Mouse (Mus musculus): ENCODE measurements at regions not wholly inside any gene's neighbourhood (a gene's known extent, or its start where the extent isn't known, plus 50 kb on each side); places are given as distances from the start of the nearest gene placed in this dataset.

- peak; percentile 56 to 63 for DNase-seq
- intact Hi-C loops (cut with DNase I), result loop anchor here (1.0 kb wide), 1 partner anchor 52 kb away; no protein-coding TSS in a partner anchor
These were observed 51.3 kb upstream of the S1pr1 start for GRCm38 (mm10) chr3:115766153-115766552.

DNA sequence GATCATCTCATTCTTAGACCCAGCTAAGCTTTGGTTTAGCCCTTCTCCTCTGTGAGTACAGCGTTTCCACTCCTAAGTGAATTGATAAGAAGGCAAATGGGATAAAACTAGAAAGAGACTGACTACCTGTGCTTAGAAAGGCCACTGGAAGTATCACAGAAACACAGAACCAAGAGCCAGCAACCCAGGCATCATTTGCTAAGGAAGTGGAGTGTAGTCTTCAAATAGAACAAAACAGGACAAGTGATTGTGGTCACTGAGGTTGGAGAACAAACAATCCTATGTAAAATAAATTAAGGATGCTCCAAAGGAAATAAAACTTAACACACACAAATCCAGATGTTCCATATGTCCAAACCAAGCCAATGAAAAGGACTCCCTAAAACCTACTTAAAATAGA, 53.4 kb upstream of the S1pr1 start:
- intact Hi-C loops (cut with DNase I), result no loop called here
- DNase-seq, result no peak

- intact Hi-C loops (cut with DNase I), result no loop called here
- peak; percentile 63 for DNase-seq
These were observed 54.1 kb upstream of the S1pr1 start for GRCm38 (mm10) chr3:115768761-115769530.

- intact Hi-C loops (cut with DNase I), result no loop called here
- no peak for DNase-seq
These were observed 57.8 kb upstream of the S1pr1 start for GRCm38 (mm10) chr3:115772676-115773075.

- no peak for DNase-seq
- intact Hi-C loops (cut with DNase I), result no loop called here
These were observed 59.4 kb upstream of the S1pr1 start for GRCm38 (mm10) chr3:115774321-115774720.

DNA sequence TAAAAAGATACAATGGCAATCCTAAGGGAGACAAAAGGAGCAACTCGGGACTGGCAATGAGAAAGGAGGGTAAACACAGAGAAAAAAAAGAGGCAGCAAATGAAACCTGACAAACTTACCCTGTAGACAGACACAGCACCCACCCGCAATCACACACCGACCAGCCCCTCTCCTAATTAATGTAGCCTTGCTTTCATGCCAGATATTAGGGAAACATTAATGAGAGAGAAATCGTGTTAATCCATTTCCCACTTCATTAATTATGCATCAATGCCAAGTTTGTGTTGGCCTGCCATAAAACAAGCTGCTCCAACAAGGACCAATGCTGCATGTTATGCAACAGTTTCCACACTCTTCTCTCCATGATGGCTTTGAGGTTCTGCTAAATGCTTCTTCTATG, 59.9 kb upstream of the S1pr1 start:
- intact Hi-C loops (cut with DNase I), result no loop called here

DNA sequence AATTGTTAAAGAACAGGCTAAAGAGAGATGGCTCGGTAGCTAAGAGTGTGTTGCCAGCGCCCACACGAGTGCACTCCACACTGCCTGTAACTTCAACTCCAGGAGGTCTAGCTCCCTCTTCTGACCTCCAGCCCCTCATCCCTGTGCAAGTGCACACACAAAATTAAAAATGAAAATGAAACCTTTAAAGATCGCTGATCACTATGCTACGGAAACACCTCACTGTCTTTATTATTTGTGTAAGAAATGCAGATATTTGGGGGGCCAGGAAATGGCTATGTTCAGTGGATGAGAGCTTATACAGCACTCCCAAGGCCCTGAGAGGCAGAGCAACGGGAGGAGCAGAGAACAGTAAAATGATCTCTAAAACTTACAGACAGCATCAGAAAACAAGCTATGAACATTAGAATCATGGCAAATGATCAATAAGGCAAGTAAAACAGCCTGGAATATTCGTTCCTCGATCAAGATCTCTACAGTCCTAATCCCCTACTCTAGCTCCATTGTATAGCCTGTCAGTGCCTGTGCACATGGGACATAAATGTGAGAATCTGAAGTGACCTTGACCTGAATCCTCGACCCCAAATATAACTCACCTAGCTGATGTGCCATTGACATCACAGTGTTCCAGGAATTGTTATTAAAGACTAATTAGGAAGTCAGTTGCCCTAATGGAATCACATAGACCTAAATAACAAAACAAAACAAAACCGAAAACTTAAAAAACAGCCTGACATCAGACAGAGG, 64.4 kb upstream of the S1pr1 start:
- intact Hi-C loops (cut with DNase I), result no loop called here

More for the DNA sequence above, 59.9 kb upstream of the S1pr1 start:
- no peak for DNase-seq

DNA sequence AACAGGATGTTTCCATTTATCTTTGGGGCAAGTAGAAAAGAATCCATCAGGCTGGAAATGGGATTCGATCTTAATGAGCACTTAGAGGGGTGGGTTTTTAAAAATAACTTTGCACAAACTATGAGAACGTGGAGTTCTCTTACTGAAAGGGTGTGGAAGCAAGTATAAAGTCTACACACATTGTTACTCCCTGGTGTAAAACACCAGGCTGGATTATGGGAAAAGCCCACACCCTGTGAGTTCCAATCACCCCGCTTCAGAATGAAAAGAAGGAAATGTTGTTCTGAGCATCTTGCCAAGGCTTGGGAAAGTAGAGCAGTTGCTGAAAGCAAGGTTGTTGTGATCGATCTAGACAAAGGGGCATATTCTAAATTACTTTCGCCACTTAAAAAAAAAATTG, 65.0 kb upstream of the S1pr1 start:
- DNase-seq, result no peak
- intact Hi-C loops (cut with DNase I), result no loop called here

More for the DNA sequence above, 64.4 kb upstream of the S1pr1 start:
- no peak for DNase-seq

GRCm38 (mm10) chr3:115782726-115783125, 67.9 kb upstream of the S1pr1 start:
- no peak for DNase-seq
- intact Hi-C loops (cut with DNase I), result no loop called here

DNA sequence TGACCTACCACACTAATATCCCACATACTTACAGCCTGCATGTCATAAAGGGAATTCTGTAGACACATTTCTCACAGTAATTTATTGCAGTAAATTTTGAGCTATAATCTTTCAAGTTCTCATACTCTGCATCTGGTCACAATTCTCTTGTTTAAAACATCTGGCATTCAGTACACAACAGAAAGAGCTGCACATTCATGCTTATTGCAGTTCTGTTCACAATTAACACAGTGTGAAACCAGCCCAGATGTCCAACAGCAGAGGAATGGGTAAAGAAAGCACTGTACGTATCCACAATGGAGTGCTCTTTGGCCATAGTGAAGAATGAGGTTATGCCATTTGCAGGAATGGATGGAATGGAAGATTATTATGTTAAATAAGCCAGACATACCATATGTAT, 72.5 kb upstream of the S1pr1 start:
- no peak for DNase-seq
- intact Hi-C loops (cut with DNase I), result no loop called here

- DNase-seq, result no peak
- intact Hi-C loops (cut with DNase I), result no loop called here
These were observed 73.7 kb upstream of the S1pr1 start for GRCm38 (mm10) chr3:115788525-115788924.

DNA sequence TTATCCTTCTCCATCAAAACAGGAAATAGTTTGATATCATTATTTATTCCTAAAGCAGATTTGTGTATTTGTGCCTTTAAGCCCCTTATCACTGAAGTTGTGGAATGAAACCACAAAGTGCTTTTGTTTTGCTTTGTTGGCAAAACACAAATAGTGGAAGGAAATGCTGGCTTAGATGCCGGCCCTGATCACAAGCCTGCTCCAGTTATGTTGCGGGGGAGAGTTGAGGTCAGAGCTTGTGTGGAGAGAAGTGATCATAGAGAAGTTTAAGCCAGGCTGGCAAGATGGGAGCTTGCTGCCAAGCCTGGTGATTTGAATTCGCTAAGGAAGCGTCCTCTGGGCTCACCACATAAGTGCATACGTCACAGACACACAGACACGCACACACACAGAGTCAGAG, 74.2 kb upstream of the S1pr1 start:
- DNase-seq, result peak in 1 of 2 experiments; percentile 41
- intact Hi-C loops (cut with DNase I), result no loop called here

DNA sequence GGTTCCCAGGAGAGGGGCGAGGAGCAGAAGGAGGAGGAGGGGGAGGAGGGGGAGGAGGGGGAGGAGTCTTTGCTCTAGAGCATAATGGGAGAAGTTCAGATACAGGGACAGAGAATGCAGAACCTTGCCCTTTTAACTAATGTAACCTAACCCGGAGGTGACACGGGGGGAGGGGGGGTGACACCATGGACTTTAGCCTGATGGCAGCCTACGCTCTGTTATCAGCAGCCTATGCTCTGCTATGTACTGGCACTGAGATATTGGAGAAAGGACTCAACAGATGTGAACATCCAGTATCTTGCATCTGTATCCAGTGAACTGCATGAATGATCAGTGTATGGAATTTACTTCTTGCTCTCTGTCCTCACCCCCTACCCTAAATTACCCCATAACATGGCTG, 77.7 kb upstream of the S1pr1 start:
- no peak for DNase-seq
- intact Hi-C loops (cut with DNase I), result loop anchor here (1.0 kb wide), 2 partner anchors 80 to 131 kb away; no protein-coding TSS in a partner anchor

DNA sequence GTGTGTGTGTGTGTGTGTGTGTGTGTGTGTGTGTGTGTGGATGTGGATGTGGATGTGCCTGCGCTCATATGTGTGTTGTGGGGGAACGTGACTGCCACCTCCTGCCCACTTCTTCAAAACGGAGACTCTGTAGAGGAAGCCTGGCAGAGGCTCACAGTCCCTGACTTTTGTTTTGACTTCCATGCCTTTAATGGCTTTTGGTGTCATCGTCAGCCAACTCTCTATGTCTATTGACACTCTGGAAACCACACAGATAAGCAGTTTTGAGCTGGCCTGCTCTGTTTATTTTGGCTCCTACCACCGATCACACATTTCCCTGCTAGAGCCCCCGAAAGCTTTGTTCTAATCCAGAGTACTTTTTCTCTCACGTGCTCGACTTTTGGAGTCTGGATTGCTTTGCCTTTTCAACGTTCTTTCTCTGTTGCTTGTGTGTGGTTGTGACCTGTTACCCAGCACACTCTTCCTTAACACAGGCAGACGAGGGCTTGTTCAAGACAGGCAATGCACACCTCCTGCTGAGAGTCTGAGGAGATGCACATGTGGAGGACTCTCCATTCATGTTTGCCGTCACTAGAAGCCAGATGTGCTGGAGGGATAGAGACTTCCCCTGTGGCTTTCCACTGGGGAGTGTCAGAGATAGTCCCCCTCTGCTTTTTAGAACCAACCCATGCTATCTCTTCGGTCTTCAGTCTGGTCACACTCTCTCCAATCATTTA, 78.6 kb upstream of the S1pr1 start:
- intact Hi-C loops (cut with DNase I), result loop anchor here (1.0 kb wide), 2 partner anchors 81 to 132 kb away; no protein-coding TSS in a partner anchor
- peak; percentile 68 to 70 for DNase-seq

DNA sequence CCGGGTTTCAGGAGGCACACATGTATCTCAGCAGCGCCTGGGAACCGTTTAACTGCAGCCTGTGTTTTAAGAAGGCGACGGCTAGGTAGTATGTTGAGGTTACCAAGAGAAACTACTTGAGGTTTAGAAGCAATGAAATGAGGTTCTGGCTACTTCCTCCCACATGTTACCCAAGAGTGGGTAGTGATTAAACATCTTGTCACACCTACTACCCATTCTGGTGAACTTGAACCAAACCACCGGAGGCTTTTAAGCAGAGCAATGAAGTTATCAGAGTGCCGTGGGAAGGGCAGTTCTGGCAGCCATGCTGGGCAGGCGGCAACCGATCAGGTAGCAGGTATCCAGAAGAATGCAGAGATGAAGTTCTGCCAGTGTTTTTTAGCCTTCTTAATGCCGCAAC, 84.5 kb upstream of the S1pr1 start:
- no peak for DNase-seq
- intact Hi-C loops (cut with DNase I), result no loop called here

DNA sequence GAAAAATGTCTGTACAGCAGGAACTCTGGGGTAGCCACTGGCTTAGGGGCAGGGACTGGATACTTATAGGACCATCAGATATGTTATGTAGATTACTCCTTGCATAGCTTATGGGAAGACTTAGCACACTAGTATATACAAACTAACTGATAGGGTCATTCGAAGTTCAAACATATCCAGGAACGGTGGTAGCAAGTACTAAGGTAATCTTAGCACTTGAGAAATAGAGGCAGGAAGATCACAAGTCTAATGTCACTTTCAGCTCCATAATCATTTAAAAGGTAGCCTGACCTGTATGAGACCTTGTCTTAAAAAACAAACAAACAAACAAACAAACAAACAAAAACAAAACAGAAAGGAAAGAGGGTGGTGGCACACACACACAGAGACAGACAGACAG, 85.1 kb upstream of the S1pr1 start:
- no peak for DNase-seq
- intact Hi-C loops (cut with DNase I), result loop anchor here (5.0 kb wide), 1 partner anchor 87 kb away; the partner anchor contains the start of gene Dph5

- no peak for DNase-seq
- intact Hi-C loops (cut with DNase I), result loop anchor here (5.0 kb wide), 1 partner anchor 86 kb away; the partner anchor contains the start of gene Dph5
These were observed 86.0 kb upstream of the S1pr1 start for GRCm38 (mm10) chr3:115800873-115801272.

DNA sequence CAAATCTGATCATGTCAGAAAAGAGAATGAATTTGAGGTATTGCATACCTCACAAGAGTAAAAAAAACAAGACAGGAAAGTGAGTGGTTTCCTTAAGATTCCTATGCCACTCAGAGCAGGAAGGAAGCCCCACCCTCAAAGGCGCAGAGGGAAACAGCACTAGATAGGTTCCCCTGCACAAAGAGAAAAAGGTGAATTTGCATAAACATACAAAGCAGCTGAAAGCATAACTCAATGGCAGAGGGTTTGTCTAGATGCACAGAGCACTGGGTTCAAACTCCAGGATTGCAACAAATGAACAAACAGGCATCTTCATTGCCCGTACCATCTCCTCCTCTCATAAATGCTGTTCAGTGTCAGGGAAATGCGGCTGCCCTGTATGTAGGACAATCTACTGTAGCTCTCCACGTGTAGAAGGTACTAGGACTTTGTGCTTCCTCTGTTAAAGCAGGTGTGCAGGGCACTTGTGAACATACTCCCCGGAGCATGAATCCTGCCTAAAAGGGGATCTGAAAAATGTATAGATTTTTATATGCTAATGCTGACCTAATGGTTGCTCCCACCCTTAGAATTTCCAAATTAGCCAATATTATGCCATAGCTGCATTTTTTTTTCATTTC, 85.9 kb upstream of the Dph5 start:
- DNase-seq, result no peak
- intact Hi-C loops (cut with DNase I), result loop anchor here (5.0 kb wide), 1 partner anchor 86 kb away; the partner anchor contains the start of gene Dph5

GRCm38 (mm10) chr3:115804616-115805015, 83.0 kb upstream of the Dph5 start:
- intact Hi-C loops (cut with DNase I), result loop anchor here (5.0 kb wide), 1 partner anchor 83 kb away; the partner anchor contains the start of gene Dph5
- no peak for DNase-seq

GRCm38 (mm10) chr3:115807032-115807431, 80.6 kb upstream of the Dph5 start:
- no peak for DNase-seq
- intact Hi-C loops (cut with DNase I), result no loop called here
